Mouse (Mus musculus) CH12.LX (cell line): ENCODE measurements around the gene Tlr8. TPM values are rescaled to one million over a fixed set of nuclear protein-coding genes. Genes with fewer than 3 reads are reported as not detected.
A peak's percentile ranks its signal among the peaks of the same experiment; 100 is the strongest.

Experiments
- DNase-seq: peaks from one replicate; pipeline ENCODE4 v3.0.0-alpha.2; 2013; ENCODE audit errors: extremely low read depth
- H3K27ac ChIP-seq: 2 replicates; pipeline ENCODE4 v1.5.1; 2012; ENCODE audit warnings: low read depth, mild to moderate bottlenecking, control low read depth, moderate library complexity; ENCODE audit not compliant: insufficient read depth
- H3K27me3 ChIP-seq: replicated peaks from 2 replicates; pipeline ENCODE3; 2012; ENCODE audit warnings: inconsistent platforms
- H3K36me3 ChIP-seq, 2 experiments: replicated peaks in 1 of 2; 2 replicates each; pipeline versions ENCODE3 to v1.6.1; 2012; ENCODE audit warnings: inconsistent platforms in 1 of 2, low read length in 1 of 2, mild to moderate bottlenecking in 1 of 2, mixed read lengths in 1 of 2, moderate library complexity in 1 of 2; ENCODE audit not compliant: control insufficient read depth in 1 of 2, insufficient read depth in 1 of 2
- H3K4me1 ChIP-seq, 2 experiments: 2 replicates each; pipeline ENCODE4 v1.6.1; 2012; ENCODE audit warnings: inconsistent platforms in 1 of 2, moderate library complexity in 1 of 2; ENCODE audit not compliant: insufficient read depth in 2 of 2, control insufficient read depth in 1 of 2
- H3K4me2 ChIP-seq: 2 replicates; pipeline ENCODE4 v1.6.1; 2012; ENCODE audit warnings: low read depth, mild to moderate bottlenecking, control low read depth; ENCODE audit not compliant: poor library complexity, insufficient read depth, severe bottlenecking
- H3K4me3 ChIP-seq, 3 experiments: fragments of 150-350 bp in 1 of 3; sonication (generic) in 1 of 3; replicated peaks in 1 of 3; 2 replicates each; pipeline versions ENCODE3 to v1.5.1; 2011 to 2012; ENCODE audit warnings: low read depth in 2 of 3, low read length in 2 of 3, mild to moderate bottlenecking in 2 of 3, moderate library complexity in 2 of 3, control low read depth in 1 of 3, improper control_type of control experiment in 1 of 3, inconsistent platforms in 1 of 3, mixed read lengths in 1 of 3; ENCODE audit not compliant: poor library complexity in 1 of 3
- H3K79me2 ChIP-seq: replicated peaks from 2 replicates; pipeline ENCODE4 v1.6.1; 2012; ENCODE audit warnings: mild to moderate bottlenecking, moderate library complexity; ENCODE audit not compliant: control insufficient read depth, poor library complexity, insufficient read depth, severe bottlenecking; ENCODE audit errors: extremely low read depth
- H3K9ac ChIP-seq: 2 replicates; pipeline ENCODE4 v1.6.1; 2012; ENCODE audit warnings: low read depth, mild to moderate bottlenecking, control low read depth, moderate library complexity; ENCODE audit not compliant: insufficient read depth
- H3K9me3 ChIP-seq: replicated peaks from 2 replicates; pipeline ENCODE3; 2012; ENCODE audit warnings: low read length, inconsistent platforms, mixed read lengths
- BHLHE40 ChIP-seq: IDR thresholded peaks from 2 replicates; pipeline ENCODE4 v1.6.1; 2011; ENCODE audit warnings: mild to moderate bottlenecking, low read depth, low read length, improper control_type of control experiment
- CHD1 ChIP-seq: IDR thresholded peaks from 2 replicates; pipeline ENCODE4 v1.6.1; 2012; ENCODE audit warnings: low read depth, low read length, improper control_type of control experiment, inconsistent platforms
- CHD2 ChIP-seq: IDR thresholded peaks from 2 replicates; pipeline ENCODE4 v1.6.1; 2011; ENCODE audit warnings: low read length, improper control_type of control experiment
- ETS1 ChIP-seq: conservative IDR thresholded peaks from 2 replicates; pipeline ENCODE4 v1.6.1; 2012; ENCODE audit warnings: low read depth, mild to moderate bottlenecking, inconsistent platforms, low read length, improper control_type of control experiment, moderate library complexity
- JUND ChIP-seq: conservative IDR thresholded peaks from 2 replicates; pipeline ENCODE4 v1.6.1; 2011; ENCODE audit warnings: low read depth, low read length, improper control_type of control experiment
- MAFK ChIP-seq: IDR thresholded peaks from 2 replicates; pipeline ENCODE4 v1.6.1; 2011; ENCODE audit warnings: low read length, improper control_type of control experiment; ENCODE audit not compliant: insufficient replicate concordance
- MYC ChIP-seq: IDR thresholded peaks from 2 replicates; pipeline ENCODE4 v1.6.1; 2011; ENCODE audit warnings: low read depth, mild to moderate bottlenecking, improper control_type of control experiment, low read length
- NELFE ChIP-seq: IDR thresholded peaks from 2 replicates; pipeline ENCODE4 v1.6.1; 2011; ENCODE audit warnings: low read depth, low read length, improper control_type of control experiment
- POLR2AphosphoS2 ChIP-seq: IDR thresholded peaks from 2 replicates; pipeline ENCODE4 v1.6.1; 2011; ENCODE audit warnings: low read depth, low read length, improper control_type of control experiment
- SIN3A ChIP-seq: IDR thresholded peaks from 2 replicates; pipeline ENCODE4 v1.6.1; 2012; ENCODE audit warnings: low read length, improper control_type of control experiment, inconsistent platforms
- SMC3 ChIP-seq: IDR thresholded peaks from 2 replicates; pipeline ENCODE4 v1.6.1; 2011; ENCODE audit warnings: low read depth, low read length, improper control_type of control experiment
- TBP ChIP-seq: conservative IDR thresholded peaks from 2 replicates; pipeline ENCODE4 v1.6.1; 2011; ENCODE audit warnings: low read depth, low read length, improper control_type of control experiment
- TCF12 ChIP-seq: IDR thresholded peaks from 2 replicates; pipeline ENCODE4 v1.6.1; 2014; ENCODE audit warnings: low read depth, mild to moderate bottlenecking, inconsistent platforms, low read length, improper control_type of control experiment
- ZNF384 ChIP-seq: IDR thresholded peaks from 2 replicates; pipeline ENCODE4 v1.6.1; 2012; ENCODE audit warnings: low read depth, low read length, improper control_type of control experiment, inconsistent platforms
- dilution Hi-C: fragments of 300-500 bp; cut with MboI; formaldehyde crosslinking; loops from 2 replicates; pipeline ENCODE4 v1.14.3; 2020; ENCODE audit warnings: low sequenced_read_pairs; ENCODE audit not compliant: extremely low pct_unique_long_range_greater_than_20kb, extremely low pct_ligation_motif_present
- in situ Hi-C: fragments of 300-500 bp; cut with MboI; formaldehyde crosslinking; loops from 3 replicates; pipeline ENCODE4 v1.14.3; 2019; ENCODE audit warnings: low sequenced_read_pairs, low pct_ligation_motif_present, low pct_unique_long_range_greater_than_20kb, mixed read lengths
- polyA plus RNA-seq: library from polyadenylated mRNA; unstranded; fragments of >175 nt; gene quantifications from 2 replicates; pipeline ENCODE4 v1.2.1, GENCODE M21; 2012; ENCODE audit warnings: low read depth; ENCODE audit not compliant: insufficient read length
- total RNA-seq, 2 experiments: library from RNA; depleted of rRNA; stranded (reverse); fragments of 300-350 nt in 1 of 2; fragments of >200 nt in 1 of 2; gene quantifications; 2 replicates each; pipeline ENCODE4 v1.2.3; 2012 to 2014

The Tlr8 gene
- total and polyA plus RNA-seq, 3 experiments: not detected

DNA sequence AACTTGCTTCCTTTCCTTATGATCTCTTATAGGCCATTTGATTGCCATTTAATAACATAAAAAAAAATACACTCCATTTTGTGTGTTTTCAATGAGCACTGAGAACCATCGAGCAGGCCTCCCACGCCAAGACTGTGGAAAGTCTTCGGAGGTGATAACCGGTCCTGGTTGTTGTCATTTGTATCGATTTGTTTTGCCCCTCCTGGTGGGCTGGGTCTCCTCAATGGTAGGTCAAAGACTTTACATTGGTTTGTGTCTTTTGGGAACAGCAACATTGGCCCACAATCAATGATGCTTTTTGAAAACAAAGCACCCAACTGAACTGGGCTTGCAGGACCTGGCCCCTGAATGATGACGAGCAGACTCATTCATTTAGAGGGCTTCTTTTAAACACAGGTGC lies 36.4 kb downstream of the Tlr8 start:
- Histone ChIP-seq H3K9me3 (no peaks in the 10 kb centered on the region), H3K27ac (peak overlapping the region; percentile 99), H3K4me2 (peak overlapping the region; percentile 84), H3K79me2 (no peaks in the 10 kb centered on the region), H3K4me3 (peak overlapping the region; percentile 55 to 73 (median 55)), H3K9ac (peak overlapping the region; percentile 98), H3K4me1 (peaks cover 16 to 36% of the 10 kb centered on the region in 2 experiments), H3K36me3 (no peaks in the 10 kb centered on the region), H3K27me3 (no peaks in the 10 kb centered on the region)
- DNase-seq: no peak
- TF ChIP-seq TBP (0 out of 2 replicates have a peak, but pooled peaks have one; percentile 33), NELFE (0 out of 2 replicates have a peak, but pooled peaks have one; percentile 8), TCF12 (peak; percentile 39; the same call in 1 of the 2 replicates), ZNF384 (no peak), CHD1 (no peak)
- dilution Hi-C loops (no loop called here), in situ Hi-C loops (loop anchor here (25.0 kb wide), 2 partner anchors 415 to 1040 kb away; no protein-coding TSS in a partner anchor)

DNA sequence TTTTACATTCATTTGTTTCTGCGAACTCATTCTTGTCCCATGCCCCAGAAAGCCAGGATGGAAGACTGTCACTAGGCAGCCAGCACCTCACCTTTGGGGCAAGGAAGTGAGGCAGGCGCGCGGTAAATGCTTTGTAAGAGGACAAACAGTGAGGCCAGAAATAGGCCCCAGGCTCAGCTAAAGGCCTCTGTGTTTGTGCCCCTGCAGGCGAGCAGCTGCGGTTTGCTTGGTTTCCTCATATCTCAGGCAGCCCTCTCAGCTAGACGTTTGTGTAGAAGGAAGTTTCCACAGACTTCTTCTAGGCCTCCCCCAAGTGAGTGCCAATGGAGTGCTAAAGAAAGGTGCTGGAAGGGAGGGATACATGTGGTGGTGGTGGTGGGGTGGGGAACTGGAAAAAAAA lies 37.0 kb downstream of the Tlr8 start:
- no peaks in the 10 kb centered on the region for H3K36me3 ChIP-seq
- dilution Hi-C loops (no loop called here), in situ Hi-C loops (loop anchor here (25.0 kb wide), 2 partner anchors 415 to 1040 kb away; no protein-coding TSS in a partner anchor)
- no peaks in the 10 kb centered on the region for H3K27me3 ChIP-seq
- no peak for TF ChIP-seq JUND
- TF ChIP-seq SMC3: peak; percentile 16; the same call in 1 of the 2 replicates
- TF ChIP-seq MAFK: 0 out of 2 replicates have a peak, but pooled peaks have one; percentile 21
- no peak for TF ChIP-seq ETS1
- 0 out of 2 replicates have a peak, but pooled peaks have one; percentile 34 for TF ChIP-seq POLR2AphosphoS2
- no peak for TF ChIP-seq MYC
- TF ChIP-seq BHLHE40: peak; percentile 28; the same call in 1 of the 2 replicates
- TF ChIP-seq NELFE: 0 out of 2 replicates have a peak, but pooled peaks have one; percentile 11
- 0 out of 2 replicates have a peak, but pooled peaks have one; percentile 2 for TF ChIP-seq SIN3A
- no peak for TF ChIP-seq CHD2
- no peak for TF ChIP-seq TCF12
- H3K4me2 ChIP-seq: peak overlapping the region; percentile 93
- no peaks in the 10 kb centered on the region for H3K79me2 ChIP-seq
- no peaks in the 10 kb centered on the region for H3K9me3 ChIP-seq
- peak overlapping the region; percentile 99 for H3K27ac ChIP-seq
- peak overlapping the region; percentile 55 to 73 (median 55) for H3K4me3 ChIP-seq
- DNase-seq: peak; percentile 52
- H3K9ac ChIP-seq: peak overlapping the region; percentile 98
- H3K4me1 ChIP-seq: peaks cover 12 to 30% of the 10 kb centered on the region in 2 experiments
